Mouse (Mus musculus) ovary, adult 18-20 months (tissue): ENCODE results near the gene Tbc1d1.

Experiments
- DNase-seq: peaks from one replicate; pipeline ENCODE4 v3.0.0; 2022; ENCODE audit warnings: low spot score, mixed read lengths

Gene Tbc1d1

DNA sequence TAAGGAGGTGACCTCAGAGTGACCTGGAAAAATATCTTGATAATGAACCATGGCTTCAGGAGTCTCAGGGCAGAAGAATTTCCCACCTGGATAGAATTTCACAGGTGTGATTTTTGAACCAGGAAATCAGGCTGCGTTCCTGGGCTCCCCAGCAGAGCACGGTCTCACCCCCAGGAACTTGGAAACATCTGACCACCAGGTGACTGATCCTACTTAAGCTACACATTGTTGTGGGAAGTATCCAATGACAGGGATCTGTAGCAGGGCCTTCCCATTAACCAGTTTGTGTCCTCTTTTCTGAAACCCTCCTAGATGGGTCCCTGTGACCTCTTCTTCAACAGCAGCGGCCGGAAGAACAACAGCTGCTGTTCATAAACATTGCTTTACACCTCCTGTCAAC, 227.1 kb downstream of the Tbc1d1 start:
- DNase-seq: no peak

DNA sequence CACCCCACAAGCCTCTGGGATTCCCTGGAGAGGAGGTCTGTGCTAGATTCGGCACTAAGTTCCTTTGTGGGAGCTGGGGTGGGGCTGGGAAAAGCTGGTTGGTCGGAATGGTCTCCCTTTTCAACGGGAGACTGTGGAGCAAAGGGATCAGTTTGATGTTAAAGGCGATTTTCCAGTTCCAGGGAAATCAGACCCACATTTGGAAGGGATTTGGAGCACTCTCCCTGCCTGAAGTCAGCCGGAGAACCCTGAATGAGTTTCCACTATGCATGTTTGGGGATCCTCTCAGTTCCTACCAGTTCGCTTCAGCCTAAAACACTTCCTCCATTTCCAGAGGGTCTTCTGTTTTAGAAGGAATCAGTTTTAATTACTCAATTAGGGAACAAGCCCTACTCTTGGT, 228.4 kb downstream of the Tbc1d1 start:
- no peak for DNase-seq

DNA sequence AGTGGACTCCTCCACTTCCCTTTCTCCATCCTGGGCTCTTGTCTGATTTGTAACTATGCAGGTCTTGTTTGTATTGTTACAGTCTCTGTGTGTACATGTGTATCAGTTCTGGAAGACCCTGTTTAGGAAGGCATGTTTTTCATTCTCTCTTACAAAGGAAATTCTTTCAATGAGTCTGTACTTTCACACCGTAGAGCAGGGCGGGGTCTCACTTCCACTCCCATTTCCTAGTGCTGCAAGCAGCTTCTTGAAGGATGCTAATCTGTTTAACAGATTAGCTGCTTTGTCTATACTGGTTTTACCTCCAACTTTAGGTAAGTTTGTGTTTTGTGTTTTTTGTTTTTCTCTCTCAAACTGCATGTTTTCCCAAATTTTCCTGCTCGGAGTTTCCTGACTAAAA, 230.9 kb downstream of the Tbc1d1 start:
- DNase-seq: no peak

DNA sequence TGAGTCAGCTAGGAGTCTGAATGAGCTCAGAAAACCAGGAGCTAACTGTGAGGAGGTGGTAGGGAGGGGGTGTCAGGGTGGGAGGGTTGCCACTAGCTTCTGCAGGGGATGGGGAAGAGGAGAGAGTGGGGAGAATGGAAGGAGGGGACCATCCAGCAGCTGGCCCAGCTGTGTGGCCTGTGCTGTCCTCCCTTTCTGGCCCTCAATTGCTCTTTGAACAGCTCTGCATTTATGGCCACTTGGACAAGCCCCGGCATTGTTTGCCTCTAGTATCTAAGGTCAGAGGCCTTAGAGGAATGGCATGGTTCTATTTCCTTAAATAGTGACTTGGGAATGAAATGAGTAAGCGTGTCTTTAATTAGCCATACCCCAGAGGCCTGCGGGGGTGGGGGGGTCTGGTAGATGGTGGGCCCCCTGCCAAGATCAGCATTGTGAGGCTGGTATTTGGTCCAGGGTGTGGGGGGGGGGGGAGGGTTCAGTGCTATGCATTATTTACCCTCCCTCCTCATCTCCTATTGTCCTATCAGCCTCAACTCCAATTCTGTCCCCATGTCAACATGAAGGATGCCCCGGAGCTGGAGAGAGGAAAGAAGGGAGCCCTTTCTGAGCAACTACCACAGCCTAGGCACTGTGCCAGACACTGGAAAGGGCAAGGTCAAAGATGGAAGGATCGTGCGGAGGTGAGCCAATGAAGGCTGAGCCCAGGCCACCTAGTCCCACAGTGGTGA, 233.3 kb downstream of the Tbc1d1 start:
- DNase-seq: no peak

DNA sequence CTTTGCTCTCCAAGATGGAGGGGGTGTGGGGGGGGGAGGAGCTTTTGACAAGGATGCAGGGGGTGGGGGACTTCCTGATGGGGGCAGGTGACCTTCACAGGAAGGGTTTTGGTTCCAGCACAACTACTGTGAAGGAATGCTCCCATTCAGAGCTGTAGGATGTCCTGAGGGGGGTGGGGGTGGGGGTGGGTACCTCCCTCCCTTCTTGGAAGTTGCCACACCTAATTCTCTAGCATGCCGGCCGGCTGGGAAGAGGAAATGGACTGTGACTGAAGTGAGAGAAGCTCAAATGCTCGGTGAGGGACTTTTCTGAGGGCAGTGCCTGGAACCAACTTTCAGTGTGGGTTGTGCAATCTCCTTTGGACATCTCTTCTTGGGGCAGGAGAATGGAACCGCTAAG, 235.2 kb downstream of the Tbc1d1 start:
- no peak for DNase-seq

DNA sequence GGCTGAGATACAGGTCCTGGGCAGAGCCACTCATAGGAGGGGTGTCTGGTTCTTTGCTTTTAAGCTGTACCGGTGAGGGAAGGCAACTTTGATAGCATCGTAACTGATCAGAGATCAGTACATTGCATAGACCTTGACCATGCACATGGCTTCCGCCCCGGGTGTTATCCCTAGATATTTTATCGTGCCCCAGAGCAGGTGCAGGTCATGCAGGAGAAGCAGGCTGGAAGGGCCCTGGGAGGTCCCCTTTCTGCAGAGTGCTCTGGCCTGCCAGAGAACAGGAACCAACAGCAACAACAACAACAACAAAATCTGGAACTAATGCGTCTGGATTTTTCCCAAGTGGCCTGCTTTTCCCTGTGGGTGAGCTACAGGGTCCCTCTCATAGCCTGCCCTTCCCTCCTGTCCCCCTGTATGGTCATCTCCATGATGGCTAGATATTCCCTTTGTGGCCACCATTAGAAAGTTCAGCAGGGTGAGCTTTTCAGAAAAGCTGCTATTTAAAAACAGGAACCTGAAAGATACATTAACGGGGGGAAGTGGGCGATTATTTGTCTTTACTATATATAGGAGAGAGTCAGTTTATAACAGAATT, 236.4 kb downstream of the Tbc1d1 start:
- no peak for DNase-seq

DNA sequence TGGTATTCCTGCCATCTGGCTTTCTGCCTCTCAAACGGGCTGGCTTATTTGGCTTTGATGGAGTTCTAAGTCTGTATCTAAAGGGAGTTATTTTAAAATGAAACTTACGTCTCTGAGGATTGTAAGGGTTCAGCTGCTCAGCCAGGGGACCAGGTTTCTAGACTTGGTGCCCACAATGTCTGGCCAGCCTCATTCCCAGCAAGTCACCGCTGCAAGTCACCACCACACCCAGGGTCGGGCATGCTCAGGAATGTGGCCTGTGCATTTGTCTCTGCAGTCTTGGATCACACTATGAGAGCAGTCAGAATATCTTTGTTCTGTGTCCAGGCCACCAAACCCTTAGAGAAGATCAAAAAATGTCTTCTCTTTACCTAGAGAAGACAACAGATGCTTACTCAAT, 237.4 kb downstream of the Tbc1d1 start:
- no peak for DNase-seq

DNA sequence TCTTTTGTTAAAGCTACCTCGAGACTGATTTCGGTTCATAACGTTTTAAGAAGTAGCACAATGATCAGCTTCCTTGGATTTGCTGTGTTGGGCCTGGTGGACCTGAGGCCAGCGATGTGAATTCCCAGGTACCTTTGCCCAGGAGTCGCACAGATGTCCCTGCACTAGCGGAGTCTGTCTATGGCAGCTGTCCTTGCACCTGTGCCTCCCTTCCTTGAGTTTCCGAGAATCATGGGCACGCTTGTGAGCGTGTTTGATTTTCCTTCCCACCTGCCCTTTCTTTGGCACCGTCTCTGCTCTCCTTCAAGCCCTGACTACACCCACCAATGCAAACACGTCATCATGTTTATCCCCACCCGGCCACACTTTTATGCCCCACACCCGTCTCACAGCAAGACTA, 242.1 kb downstream of the Tbc1d1 start:
- DNase-seq: no peak

DNA sequence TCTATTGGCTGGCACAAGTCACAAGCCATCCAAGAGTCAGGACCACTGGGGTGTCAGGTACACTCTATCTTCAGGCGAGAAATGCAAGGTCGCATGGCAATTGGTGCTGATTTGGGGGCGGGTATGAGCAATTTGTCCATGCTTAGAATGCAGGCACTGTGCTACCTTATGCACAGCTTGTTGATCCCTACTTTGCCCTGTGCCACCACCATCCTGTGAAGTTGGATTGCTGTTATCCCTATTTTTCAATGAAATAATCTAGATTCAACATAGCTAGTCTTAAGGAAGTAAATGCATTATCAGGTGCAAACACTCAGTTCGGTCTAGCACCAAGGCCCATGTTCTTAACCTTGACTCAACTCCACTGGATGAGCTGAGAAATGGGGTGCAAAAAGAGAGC, 244.6 kb downstream of the Tbc1d1 start:
- no peak for DNase-seq
